ENCODE assay signal across 8 mouse cellular contexts in the genomic region with DNA sequence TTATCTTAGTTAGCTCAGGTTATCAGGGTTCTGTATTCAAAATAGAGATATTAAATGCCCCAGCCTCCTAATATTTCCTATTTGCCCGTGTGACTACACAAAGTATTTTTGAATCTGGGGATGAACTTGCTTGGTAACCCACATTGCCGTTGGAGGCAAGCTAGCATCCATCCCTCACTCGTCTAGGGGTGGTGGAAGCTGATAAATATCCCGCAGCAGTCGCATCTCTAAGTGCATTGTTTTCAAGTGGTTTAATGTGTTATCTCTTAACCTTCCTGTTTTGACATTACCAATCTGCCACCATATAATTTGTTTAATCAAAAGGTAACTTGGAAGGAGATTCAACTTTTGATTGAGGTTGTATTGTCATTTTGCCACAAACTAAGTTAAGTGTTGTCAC. TPM values are rescaled to one million over a fixed set of nuclear protein-coding genes. Genes with fewer than 3 reads are reported as not detected.
A peak's percentile ranks its signal among the peaks of the same experiment; 100 is the strongest.
DNase-seq lines count a peak whose midpoint lies in the region; ATAC-seq lines count a peak whose summit lies in the region.

No protein-coding gene starts in this region.

- no peak overlapping the region for H3K27ac ChIP-seq in forebrain, embryonic 12.5 days
- peak overlapping the region; percentile 100 for H3K27ac ChIP-seq in liver, embryonic 12.5 days

- peak overlapping the region; percentile 87 for H3K4me2 ChIP-seq in forebrain, embryonic 12.5 days
- H3K4me2 ChIP-seq in liver, embryonic 12.5 days = peak overlapping the region; percentile 94

- 2% methylated on average over 5 of the region's 5 CpGs for WGBS in forebrain, embryonic 12.5 days
- WGBS in liver, embryonic 12.5 days (ENCODE audit: insufficient replicate concordance) = under 1% methylated on average over 5 of the region's 5 CpGs

- DNase-seq in embryo, embryonic 10 days (ENCODE audit: low spot score) = peak; percentile 25
- DNase-seq in embryo, embryonic 9.5 days (ENCODE audit: extremely low spot score) = no peak
- DNase-seq in 3T3-L1 (ENCODE audit: low read depth, low spot score) = peak; percentile 42
- DNase-seq in adrenal gland, postnatal 14 days = no peak
- no peak for DNase-seq in thymus, postnatal 4 days
- DNase-seq in adrenal gland, postnatal 36 days = no peak

- H3K27me3 ChIP-seq in forebrain, embryonic 12.5 days = no peaks in the 10 kb centered on the region
- H3K27me3 ChIP-seq in liver, embryonic 12.5 days (replicated peaks) = no peaks in the 10 kb centered on the region

- H3K4me3 ChIP-seq in forebrain, embryonic 12.5 days (replicated peaks) = peak overlapping the region; percentile 96
- peak overlapping the region; percentile 95 for H3K4me3 ChIP-seq in liver, embryonic 12.5 days

- peak overlapping the region; percentile 99 for H3K9ac ChIP-seq in forebrain, embryonic 12.5 days
- H3K9ac ChIP-seq in liver, embryonic 12.5 days = peak overlapping the region; percentile 98

- H3K4me1 ChIP-seq in forebrain, embryonic 12.5 days = peaks cover 42% of the 10 kb centered on the region
- H3K4me1 ChIP-seq in liver, embryonic 12.5 days = peaks cover 53% of the 10 kb centered on the region

- no peaks in the 10 kb centered on the region for H3K9me3 ChIP-seq in forebrain, embryonic 12.5 days
- H3K9me3 ChIP-seq in liver, embryonic 12.5 days (replicated peaks) = no peaks in the 10 kb centered on the region

- no peak for ATAC-seq in forebrain, embryonic 12.5 days (ENCODE audit: low FRiP score)
- ATAC-seq in liver, embryonic 12.5 days = no peak

- H3K36me3 ChIP-seq in forebrain, embryonic 12.5 days (replicated peaks) = no peaks in the 10 kb centered on the region
- H3K36me3 ChIP-seq in liver, embryonic 12.5 days = 0 out of 2 replicates have a peak, but pooled peaks cover 8% of the 10 kb centered on the region

RNA-seq across cellular contexts. Expression of gene Gsk3b, which starts 2.2 kb away (rescaled TPM):
- polyA plus RNA-seq in forebrain, embryonic 12.5 days (2016; fragmentation: Nextera tagmentation; extraction: Ambion mirVana) = 116 and 129 TPM in 2 replicates
- polyA plus RNA-seq in liver, embryonic 12.5 days (2016; fragmentation: Nextera tagmentation; extraction: Ambion mirVana) = 17.4 and 18.1 TPM in 2 replicates
- total RNA-seq in adrenal gland, postnatal 14 days (2021) = 62.3 and 64.9 TPM in 2 replicates
- 10 to 100 TPM; 59.0 to 70.0 TPM for total RNA-seq in adrenal gland, postnatal 36 days (2021)

Comparison
In these comparisons a context has a peak if more than half of its experiments do, and no peak if none do; other contexts are left out.
1. DNase-seq: peak in embryo, embryonic 10 days (single experiment) and 3T3-L1 (single experiment); none in embryo, embryonic 9.5 days (single experiment), adrenal gland, postnatal 14 days (single experiment), thymus, postnatal 4 days (single experiment) and adrenal gland, postnatal 36 days (0 of 2).